Mouse (Mus musculus) kidney, adult 11 months (tissue): ENCODE measurements at regions not wholly inside any gene's neighbourhood (a gene's known extent, or its start where the extent isn't known, plus 50 kb on each side); places are given as distances from the start of the nearest gene placed in this dataset.
A peak's percentile ranks its signal among the peaks of the same experiment; 100 is the strongest.
"Not testable (repeated sequence)": the region's sequence is repeated elsewhere in the genome, so short reads cannot be mapped to it uniquely, and the experiment has no call there.

Source experiments
- DNase-seq: peaks from one replicate; pipeline ENCODE4 v3.0.0; 2022

GRCm38 (mm10) chr17:43139916-43140315 lies 123.6 kb downstream of the Tnfrsf21 start:
- no peak for DNase-seq

- no peak for DNase-seq
Observed at GRCm38 (mm10) chr17:43141740-43142139, 125.4 kb downstream of the Tnfrsf21 start.

- no peak for DNase-seq
Observed at GRCm38 (mm10) chr17:43145749-43146148, 124.4 kb upstream of the Adgrf1 start.

DNA sequence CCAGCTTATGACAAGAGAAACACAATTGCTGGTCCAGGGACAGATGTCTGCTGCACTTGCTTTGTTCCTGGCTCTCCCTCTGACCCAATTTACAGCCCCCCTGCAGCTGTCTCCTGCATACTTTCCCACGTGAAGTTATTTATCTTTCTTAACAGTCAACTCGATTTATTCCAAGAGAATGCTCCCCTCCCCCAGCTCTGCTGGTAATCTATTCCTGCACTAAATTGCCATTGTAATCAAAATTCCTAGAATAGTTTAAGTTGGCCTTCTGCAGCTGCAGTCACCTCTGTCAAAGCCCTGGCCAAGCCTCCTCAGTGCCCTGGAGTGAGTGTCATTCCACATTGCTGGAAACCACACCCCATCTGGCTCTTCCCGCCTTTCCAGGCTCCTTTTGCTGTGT lies 122.2 kb upstream of the Adgrf1 start:
- peak; percentile 51 for DNase-seq

DNA sequence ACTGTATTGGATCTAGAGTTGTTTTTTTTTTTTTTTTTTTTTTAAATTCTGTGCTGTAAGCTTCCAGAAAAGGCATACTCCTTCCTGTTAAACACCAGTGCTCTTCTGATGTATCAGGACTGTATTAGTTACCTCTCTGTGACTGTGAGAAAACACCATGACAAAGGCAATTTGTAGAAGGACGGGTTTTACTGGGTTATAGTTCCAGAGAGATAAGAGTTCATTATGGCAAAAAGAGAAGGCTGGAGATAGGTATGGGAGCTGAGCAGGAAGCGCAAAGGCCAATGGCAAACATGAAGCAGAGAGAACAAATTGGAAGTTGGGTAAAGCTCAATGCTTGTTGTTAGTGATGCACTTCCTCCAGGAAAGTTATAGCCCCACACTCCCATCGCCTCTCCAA lies 117.5 kb upstream of the Adgrf1 start:
- no peak for DNase-seq

DNA sequence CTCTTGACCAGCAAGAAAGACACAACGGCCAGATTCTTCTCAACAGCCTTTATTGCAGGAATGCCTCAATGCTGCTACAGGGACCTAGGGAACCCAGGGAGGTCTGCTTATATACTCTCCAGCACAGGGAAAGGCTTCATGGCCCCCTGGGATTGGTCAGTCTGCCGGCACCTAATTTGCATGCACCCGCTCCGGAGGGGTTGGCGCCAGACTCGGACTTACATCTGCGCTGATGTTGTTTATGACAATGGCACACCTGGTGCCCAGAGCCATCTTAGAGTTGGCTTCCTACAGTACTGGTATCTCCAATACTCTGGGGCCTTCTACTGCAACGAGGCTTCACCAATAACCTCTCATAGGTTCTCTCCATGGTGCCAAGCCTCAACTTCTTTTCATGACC lies 114.9 kb upstream of the Adgrf1 start:
- DNase-seq = not testable (repeated sequence)

DNA sequence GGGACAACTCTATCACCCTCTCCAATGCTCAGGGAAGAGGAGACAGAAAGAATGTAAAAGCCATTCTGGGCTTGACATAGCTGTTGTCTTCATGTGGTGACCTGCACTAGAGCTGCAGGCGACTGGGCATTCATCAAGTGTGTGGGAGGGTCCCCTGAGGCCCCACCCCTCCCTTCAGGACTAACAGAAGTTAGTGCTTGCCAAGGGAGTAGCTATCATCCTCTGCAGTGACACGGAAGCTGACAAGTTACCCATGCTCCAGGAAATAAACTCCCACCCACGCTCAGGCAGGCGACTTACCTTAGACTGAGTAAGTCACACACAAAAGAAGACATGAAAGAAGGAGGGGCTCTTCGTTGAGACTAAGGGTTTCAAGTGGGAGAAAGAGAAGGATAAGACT lies 114.0 kb upstream of the Adgrf1 start:
- no peak for DNase-seq

GRCm38 (mm10) chr17:43157781-43158501 lies 112.2 kb upstream of the Adgrf1 start:
- no peak for DNase-seq

DNA sequence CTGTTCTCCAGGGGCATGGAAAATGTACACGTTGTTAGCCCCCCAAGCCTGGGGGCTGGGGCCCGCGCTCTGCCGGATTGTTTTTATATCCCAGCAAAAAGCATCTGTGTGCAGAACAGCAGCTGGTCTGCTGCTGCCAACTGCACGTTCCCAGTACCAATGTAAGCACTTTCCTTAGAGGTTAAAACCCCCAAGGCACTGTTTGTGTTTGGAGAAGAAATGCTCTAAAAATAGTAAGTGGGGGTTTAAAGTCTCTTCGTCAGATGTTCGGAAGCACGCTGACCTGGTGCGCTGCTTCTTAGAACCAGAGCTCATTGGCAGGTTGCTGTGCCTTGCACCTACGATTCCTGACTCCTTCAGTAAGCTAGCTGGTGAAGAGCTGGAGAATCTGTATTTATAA lies 111.4 kb upstream of the Adgrf1 start:
- DNase-seq = peak; percentile 33

DNA sequence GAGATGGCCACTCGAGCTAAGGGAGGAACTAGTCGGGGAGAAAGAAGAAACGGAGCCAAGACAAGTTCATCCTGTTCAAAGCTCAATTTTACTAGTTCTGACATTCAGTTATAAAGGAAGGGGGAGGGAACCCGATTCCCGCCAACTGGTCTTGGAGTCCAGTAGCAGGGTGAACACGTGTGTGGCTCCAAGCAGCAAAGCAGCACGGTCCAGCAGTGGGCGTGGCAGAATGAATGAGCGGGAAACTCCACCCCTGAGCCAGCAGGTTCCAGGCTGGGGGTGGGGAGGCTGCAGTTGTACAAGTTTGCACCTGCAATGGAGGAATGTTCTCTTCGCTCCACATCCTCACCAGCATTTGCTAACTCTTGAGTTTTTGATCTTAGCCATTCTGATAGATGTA lies 108.8 kb upstream of the Adgrf1 start:
- DNase-seq = peak; percentile 87

DNA sequence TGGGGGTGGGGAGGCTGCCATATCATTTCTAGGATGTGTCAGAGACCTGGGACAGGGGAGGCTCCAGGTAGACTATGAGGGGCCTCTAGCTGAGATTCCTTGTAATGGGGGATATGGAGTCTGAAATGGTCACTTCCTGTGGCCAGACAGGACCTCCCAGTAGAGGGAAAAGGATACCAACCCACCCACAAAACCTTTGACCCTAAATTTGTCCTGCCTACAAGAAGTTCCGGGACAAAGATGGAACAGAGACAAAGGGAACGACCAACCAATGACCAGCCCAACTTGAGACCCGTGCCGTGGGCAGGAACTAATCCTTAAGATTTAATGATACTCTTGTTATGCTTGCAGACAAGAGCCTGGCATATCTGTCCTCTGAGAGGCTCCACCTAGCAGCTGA lies 107.0 kb upstream of the Adgrf1 start:
- no peak for DNase-seq

GRCm38 (mm10) chr17:43166091-43166490 lies 104.0 kb upstream of the Adgrf1 start:
- peak; percentile 80 for DNase-seq

DNA sequence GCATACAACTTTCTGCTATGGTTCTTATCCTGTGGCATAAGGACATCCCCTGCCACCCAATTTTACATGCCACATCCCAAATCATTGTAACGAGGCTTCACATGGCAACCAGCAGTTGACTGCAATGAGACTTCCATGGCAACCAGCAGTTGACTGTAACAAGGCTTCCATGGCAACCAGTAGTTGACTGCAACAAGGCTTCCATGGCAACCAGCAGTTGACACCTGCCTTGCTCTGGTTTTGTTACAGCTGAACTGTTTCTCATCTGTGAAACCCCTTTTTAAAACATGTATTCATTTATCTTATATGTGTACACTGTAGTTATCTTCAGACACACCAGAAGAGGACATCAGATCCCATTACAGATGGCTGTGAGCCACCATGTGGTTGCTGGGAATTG lies 100.7 kb upstream of the Adgrf1 start:
- no peak for DNase-seq

- peak; percentile 45 for DNase-seq
Observed at GRCm38 (mm10) chr17:43172657-43173165, 97.4 kb upstream of the Adgrf1 start.

DNA sequence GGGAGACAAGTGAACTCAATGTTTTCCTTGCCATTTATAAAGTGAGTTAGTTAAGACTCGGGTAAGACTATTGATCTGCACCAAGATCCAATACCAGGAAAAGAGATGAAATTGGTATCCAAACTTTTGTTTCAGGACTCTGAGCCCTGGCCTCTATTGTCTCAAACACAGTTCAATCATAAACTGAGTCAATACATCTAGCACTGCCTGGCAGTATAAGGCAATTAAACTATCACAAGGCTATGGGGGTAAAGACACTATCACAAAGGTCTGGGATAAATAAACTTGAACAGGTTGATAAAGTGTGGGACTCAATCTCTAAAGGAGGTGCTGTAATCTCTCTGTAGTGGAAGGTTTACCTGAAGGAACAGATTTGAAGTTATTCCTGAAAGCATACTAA lies 95.3 kb upstream of the Adgrf1 start:
- no peak for DNase-seq

- no peak for DNase-seq
Observed at GRCm38 (mm10) chr17:43177244-43177643, 92.9 kb upstream of the Adgrf1 start.

- DNase-seq = no peak
Observed at GRCm38 (mm10) chr17:43190016-43190415, 80.1 kb upstream of the Adgrf1 start.

GRCm38 (mm10) chr17:43190853-43191485 lies 79.2 kb upstream of the Adgrf1 start:
- DNase-seq = no peak

- DNase-seq = no peak
Observed at GRCm38 (mm10) chr17:43197232-43197631, 72.9 kb upstream of the Adgrf1 start.

- no peak for DNase-seq
Observed at GRCm38 (mm10) chr17:43200832-43201231, 69.3 kb upstream of the Adgrf1 start.

- DNase-seq = peak; percentile 71
Observed at GRCm38 (mm10) chr17:43206701-43207470, 63.2 kb upstream of the Adgrf1 start.

GRCm38 (mm10) chr17:43209727-43210126 lies 60.4 kb upstream of the Adgrf1 start:
- no peak for DNase-seq

DNA sequence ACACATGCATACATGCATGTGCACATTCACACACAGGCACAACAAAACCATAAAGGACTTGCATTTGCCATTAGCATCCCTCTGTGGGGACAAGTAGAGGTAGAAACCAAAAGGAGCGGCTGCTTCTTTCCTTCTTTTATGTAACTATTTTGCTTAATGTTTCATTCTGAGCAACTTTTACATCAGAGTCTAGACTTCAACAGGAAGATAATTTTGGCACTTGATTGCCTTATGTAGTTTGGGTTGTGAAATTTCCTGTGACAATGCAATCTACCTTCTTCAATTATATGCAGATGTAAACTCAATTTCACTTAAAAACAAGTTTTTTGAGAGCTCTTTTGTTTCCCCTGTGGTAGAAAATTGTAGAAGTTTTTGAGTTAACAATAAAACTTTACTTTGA lies 56.1 kb upstream of the Adgrf1 start:
- no peak for DNase-seq

DNA sequence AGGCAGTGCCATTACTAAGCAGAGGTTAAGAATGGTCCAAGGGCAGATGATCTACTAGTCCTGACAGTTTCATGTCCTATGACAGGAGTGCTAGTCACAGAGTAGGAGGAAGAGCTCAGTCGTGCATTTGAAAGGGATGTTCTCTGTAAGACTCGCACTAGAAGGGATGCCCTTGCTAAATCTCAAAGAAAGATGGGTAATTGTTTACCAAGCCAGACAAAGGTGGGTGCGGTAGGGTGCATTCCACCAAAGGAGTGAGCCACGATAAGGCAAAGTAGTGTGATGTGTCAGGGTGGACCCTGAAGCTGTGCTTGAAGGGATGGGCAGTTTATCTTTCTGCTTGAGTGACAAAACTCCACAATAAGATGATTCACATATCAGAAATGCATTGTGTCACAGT lies 50.5 kb upstream of the Adgrf1 start:
- no peak for DNase-seq
